Mouse (Mus musculus) fat pad, adult 2 months (tissue): Measurements from ENCODE around the gene Asb4.
"Not testable (repeated sequence)": the region's sequence is repeated elsewhere in the genome, so short reads cannot be mapped to it uniquely, and the experiment has no call there.

Experiments used
- DNase-seq: peaks from one replicate; pipeline ENCODE4 v3.0.0-alpha.2; 2011; ENCODE audit warnings: low read depth, low spot score; ENCODE audit errors: extremely low read depth

The Asb4 gene

DNA sequence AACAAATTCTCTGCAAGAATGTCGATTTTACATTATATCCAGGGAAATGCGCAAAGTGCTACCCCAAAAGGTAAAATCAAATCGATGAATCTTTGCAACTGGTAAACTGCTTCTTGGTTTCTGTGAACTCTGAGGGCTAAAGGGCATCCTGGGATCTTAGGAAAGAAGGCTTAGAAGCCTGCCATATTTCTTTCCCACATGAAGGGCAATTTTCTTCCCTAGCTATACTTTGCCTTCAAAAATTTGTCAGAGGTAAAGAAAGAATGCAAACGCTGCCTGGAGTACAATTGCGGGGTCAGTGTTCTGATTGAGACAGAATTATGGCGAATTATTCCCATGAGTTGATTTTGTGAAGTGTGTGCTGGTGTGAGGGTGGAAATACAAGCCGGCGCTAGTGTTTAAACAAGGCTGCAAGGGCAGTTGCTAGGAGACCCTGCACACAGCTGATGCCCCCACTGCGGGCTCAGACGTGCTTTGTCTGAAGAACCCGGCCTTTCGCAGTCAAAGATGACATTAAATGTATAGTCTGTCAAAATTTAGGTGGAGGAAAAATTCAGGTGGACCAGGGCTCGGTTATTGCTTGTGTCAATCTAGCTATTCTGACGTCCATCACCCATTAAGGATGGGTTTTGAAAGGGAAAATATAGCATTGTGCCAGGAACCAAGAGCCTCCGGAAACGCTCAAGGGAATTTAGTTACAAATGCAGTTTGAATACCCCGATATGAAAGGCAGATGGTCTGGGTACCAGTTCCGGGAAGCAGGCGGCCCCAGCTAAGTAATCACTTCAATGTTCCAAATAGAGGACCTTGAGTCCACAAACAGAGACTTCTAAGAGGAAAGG lies at the start of gene Asb4:
Gene Asb4, plus strand, starts transcription at position 51 of the 842 bp plus-strand sequence.
- DNase-seq: no peak

DNA sequence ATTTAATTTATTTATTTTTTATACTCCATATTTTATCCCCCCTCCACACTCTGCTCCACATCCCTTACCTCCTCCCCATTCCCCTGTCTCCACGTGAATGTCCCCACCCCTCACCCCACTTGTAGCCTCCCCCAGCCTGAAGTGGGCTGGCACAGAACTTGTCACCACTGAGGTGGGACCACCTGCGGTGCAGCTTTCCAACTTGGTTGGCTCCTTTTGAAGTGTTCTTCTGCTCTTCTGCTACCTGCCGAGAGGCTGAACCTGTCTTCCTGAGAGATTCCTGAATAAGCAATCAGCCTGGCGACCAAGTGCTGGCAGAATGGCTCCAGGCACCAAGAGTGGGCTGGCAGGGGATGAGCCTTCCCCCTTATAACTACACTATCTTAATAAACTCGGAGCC lies 49.2 kb upstream of the Asb4 start:
- DNase-seq: no peak

DNA sequence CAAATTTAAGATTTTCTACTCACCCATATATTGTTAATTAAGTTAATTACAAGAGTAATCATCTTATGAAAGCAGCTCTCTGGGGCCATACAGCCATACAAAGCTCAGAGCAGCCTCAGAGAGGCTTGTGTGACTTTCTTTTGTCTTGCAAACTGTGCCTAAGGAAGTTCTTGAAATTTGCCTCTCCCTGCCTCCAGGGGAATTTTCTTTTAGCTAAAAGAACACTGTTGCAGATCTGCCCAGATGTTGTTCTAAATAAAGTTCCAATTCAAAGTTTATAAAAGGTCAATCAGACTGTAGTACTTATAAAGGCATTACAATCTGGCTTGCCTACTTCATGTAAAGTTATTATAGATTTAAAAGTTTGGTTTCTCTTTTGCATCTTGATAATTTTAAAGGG lies 47.2 kb upstream of the Asb4 start:
- not testable (repeated sequence) for DNase-seq

DNA sequence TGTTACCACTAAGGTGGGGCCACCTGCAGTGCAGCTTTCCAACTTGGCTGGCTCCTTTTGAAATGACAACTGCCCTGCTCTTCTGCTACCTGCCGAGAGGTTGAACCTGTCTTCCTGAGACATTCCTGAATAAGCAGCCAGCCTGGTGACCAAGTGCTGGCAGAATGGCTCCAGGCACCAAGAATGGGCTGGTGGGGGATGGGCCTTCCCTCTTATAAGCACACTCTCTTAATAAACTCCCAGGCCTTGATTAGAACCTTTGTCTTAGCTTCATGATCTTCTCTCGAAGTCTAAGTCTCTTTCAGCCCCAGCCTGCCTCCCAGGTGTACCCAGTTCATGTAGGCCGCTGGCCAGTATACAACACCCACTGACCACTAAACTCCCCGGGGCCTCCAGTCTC lies 44.4 kb upstream of the Asb4 start:
- not testable (repeated sequence) for DNase-seq

DNA sequence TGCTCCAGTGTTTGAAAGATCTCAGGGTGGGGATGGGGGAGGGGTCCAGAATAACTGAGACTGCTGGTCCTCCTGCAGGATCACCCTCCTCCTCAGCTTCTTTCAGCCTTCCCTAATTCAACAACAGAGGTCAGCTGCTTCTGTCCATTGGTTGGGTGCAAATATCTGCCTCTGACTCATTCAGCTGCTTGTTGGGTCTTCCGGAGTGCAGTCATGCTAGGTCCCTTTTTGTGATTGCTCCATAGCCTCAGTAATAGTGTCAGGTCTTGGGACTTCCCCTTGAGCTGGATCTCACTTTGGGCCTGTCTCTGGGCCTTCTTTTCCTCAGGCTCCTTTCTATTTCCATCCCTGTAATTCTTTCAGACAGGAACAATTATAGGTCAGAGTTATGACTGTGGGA lies 43.9 kb upstream of the Asb4 start:
- DNase-seq: not testable (repeated sequence)

DNA sequence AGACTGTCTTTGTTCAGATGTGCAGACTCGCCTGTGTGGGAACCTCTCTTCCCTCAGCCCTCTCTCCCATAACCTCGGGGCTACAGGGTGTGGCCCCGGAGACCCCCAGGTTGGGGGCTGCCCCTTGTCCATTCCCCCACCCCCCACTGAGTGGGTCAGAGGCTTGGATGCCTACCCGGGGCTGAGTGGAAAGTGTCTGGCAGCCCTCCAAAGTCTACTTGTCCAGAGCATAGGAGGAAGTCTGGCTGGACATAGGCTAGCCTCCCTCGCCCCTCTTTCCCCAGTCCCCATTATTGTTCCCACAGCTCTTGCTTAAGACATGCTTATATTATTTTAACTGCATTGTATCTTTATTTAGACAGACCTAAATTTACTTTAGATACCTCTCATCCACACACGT lies 38.9 kb upstream of the Asb4 start:
- DNase-seq: no peak

DNA sequence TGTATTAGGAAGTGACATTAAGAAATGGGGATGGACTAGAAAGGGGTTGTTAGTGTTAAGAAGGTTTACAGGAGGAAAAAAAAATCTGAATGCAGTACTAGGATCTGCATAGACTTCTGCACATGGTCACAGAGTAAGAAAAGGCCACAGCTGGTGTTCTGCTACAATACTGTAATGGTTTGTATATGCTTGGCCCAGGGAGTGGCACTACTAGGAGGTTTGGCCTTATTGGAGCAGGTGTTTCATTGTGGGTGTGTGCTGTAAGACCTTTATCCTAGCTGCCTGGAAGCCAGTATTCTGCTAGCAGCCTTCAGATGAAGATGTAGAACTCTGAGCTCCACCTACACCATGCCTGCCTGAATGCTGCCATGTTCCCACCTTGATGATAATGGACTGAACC lies 25.3 kb upstream of the Asb4 start:
- DNase-seq: no peak

DNA sequence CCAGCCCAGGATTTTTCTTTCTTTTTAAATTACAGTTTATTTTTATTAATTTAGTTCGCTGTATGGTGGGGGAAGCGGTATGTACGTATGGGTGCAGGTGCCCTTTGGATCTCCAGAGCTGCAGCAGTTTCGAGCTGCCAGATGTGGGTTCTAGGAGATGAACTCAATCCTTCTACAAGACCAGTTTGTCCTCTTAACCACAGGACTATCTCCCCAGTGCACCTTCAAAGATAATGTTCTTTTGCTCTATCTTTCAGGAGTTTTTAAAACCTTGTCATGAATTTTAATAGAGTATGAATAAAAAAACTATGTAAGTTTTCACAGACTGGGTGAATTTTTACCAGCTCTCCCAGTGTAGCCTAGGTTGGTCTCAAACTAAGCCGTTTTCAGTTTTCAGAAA lies 22.8 kb upstream of the Asb4 start:
- DNase-seq: no peak

DNA sequence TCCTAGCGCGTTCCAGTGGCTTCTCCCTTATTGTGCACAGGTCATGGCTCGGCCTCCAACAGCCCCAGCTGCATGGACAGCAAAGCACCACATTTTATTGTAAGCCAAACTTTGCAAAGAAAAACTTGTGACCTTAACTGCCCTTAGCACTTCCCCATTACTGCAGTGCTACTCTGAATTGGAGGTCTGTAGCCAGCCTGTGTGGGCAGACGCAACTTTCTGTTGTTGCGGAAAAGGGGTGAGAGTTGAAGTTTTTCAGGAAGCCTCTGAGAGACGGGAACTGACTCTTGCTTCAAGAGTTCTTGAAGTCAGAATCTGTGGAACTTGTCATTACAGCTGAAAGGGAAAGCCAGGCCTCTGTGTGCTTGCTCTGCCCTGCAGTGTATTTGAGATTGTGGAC lies 21.2 kb upstream of the Asb4 start:
- no peak for DNase-seq

DNA sequence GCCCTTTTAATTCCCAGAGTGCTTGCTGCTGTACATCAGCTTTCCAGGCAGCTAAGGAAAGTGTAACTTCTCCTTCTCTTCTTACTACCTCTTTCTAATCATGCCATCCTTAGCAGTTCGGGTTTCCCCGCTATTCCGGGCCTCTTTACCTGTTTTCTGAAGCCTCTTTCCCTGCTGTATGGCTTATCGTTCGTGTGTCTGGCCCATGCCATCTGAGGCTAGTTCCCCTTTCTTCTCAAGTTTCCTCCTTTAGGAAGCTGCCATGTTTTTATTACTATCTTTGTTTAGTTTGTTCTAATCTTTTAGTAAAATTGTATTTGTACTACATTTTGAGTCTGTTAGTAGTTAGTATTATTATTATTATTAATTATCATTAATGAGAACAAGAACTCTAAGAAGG lies 17.3 kb upstream of the Asb4 start:
- DNase-seq: no peak

DNA sequence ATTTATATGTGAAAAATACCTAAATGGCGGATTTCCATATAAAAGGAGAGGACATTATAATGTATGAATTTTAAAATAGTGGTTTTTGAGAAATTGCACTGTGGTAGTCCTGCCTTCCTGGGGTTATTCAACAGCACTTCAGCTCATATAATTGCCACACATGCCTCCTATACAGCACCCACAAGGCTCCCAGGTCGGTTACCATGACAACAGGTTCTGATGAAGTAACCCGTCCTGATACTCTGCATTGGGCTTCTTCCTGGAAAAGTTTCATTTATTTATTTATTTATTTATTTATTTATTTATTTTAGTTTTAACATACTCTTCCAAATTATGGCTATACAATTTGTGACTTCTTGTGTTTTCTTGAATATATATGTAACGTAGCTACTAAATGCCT lies 6.3 kb upstream of the Asb4 start:
- no peak for DNase-seq

DNA sequence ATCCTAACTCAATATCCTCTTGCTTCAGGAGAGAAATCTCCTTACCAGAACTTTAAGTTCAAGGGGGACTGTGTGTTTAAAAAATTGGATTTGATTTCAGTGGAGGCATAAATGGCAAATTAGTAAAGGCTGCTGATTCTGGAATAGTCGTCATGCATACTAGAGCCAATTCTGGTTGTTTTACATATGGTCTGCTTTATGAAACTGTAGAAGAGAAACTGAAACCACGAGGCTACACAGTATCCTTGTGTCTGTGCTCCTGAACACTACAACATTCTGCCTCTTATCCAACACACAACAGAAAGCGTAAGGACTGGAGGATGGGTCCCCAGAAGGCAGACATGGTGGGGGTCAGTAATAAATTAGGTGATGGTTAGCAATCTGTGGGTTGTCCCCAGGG lies 4.1 kb upstream of the Asb4 start:
- no peak for DNase-seq

DNA sequence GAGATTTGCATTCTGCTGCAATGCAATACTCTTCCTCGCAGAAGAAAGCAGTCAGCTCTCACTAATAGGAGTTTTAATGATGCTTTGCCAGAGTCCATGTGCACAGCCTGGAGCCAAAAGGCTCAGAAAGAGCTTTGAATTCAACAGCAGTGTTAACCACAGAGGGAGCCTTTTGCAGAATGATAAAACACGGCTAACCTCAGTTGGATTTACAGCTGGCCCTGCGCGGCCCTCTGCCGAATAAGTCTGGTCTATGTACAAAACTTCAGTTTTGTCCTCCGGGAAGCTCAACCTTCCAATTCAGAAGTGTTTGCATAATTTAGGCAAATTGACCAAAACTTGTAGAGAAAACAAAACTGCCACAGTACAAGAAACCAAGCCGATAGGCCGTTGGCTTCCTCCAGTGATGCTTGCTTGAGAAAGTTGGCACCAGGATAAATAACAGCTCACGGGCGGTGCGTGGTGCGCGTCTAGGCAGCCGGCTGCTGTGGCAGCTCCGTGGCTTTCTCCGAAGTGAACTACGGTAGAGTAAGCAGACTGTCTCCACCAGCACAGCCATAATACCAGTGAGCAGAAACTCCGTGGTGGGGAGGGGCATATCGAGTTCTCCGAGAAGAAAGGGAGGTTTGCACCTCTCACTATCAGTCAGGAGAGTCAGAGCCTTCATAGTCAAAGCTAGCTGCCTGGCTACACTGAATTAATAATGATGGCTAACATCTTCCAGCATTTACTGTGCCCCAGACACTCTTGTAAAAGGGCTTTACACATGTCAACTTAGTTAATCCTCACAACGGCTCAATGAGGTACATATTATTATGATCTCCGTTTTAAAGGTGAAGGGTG lies 3.2 kb upstream of the Asb4 start:
- no peak for DNase-seq

DNA sequence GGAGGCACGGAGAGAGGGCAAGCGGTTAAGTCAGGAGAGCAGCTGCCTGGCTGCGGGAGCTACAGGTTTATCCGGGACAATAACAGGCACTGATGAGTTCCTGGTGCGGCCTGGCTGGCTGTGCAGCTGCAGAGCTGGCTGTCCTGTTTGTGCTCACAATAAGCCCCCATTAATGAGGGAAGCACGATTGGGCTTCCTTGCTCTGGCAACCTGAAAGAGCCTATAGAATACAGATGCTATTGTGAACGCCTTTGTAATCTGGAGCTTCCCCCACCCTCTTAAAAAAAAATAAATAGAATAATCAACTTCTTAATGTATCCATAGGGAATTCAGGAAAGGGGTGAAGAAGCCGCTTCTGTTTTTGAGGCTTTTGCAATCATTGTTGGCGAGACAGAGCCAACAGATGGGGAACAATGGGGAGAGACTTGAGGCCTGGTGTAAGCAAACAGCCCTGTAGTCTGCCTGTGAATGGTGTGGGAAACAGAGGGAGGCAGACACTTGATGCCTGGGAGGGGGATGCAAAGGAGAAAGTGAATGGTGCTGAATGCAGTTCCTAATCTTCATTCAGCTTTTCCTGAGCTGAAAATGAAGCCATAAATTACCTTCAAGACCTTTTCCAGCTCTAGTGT lies 2.4 kb upstream of the Asb4 start:
- no peak for DNase-seq

DNA sequence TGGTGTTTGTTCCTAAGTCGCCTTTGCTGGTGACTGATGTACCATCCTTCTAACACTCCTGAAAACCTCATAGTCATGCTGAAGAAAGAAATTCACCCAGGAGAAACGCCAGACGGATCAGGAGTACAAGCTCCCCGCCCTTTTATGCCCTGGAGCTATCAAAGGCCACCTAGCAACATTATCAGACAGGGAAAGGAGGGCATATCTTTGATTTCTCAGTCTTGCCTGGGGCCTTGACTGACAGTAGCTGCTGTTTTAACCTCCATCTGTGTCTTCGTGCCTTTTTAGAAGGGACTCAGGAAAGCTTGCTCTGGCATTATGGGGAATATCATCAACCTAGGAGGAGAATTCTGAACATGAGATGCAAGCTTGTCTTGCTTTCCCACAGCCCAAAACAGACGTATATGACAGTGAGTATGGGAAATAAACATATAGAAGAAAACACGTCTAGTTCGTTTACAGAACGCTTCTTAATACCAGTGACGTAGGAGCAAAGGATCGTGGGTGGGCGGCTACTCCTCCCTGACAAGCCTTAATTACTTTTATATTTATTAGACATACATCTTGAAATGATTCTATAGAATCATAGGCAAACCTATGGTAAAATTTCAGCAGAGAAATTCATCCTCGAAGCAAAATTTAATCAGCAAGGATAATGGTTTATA lies 1.1 kb upstream of the Asb4 start:
- no peak for DNase-seq

DNA sequence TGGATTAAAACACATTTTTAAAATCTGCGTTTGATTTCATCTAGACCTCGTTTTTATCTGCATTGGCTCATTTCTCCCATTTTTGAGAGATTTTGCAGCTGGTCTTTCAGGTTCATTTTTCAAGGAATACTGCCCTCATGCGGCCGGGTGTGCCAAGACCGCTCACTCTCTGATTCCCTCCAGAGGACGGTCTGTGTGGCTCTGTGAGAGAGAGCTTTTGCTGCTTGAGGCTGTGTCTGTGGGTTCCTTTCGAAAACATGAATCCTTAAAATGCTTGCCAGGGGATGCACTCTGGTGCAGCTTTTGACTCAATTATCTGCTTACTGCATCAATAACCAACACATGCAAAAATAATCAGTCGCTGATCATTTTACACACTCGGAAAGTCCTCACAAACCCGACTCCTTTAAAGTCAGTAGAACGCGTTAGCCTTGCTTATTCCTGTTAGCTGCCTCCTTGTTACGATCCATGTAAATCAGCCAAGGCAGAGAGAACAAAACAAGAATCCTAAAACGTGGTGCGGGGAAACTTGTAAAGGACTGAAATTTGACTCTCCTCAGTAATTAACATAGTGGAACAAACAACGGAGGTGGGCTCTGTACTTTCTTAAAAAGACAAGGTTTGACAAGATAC lies 487 bp upstream of the Asb4 start:
- DNase-seq: peak; percentile 21

DNA sequence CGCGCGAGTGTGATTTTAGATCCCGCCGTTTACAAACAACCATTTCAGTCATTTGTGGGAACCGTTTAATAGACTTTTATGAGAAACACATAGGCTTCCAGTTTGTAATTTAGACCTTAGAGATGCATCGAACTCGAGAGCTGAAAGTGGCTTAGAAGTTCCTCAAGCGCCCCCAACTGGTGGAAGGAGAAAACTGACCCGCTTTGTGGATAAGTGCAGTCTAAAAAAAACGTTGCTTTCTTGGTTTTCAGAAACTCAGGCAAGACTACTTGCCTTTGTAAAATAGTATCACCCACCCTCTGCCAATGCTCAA lies 948 bp downstream of the Asb4 start:
- peak; percentile 28 for DNase-seq

DNA sequence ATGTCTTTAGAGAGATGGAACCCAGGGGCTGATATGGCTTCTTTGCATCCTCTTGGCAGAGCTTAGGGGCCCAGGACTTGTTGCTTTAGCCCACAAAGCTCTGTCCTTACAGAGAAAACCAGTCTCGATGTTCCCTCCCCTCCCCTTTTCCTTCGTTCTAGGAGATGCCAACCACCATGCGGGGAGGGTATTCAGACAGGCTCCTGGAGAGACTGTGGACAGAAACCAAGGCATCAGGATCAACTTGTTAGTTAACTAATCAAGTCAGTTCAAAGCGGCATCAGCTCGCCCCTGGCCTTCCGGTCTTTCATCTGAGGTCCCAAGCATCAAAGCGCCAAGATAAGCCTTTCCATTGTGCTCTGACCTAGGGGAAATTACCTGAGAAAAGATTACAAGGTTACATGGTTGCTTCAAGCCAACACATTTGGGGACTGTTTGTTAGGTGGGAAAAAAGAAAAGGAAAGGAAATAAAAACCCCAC lies 2.0 kb downstream of the Asb4 start:
- no peak for DNase-seq

DNA sequence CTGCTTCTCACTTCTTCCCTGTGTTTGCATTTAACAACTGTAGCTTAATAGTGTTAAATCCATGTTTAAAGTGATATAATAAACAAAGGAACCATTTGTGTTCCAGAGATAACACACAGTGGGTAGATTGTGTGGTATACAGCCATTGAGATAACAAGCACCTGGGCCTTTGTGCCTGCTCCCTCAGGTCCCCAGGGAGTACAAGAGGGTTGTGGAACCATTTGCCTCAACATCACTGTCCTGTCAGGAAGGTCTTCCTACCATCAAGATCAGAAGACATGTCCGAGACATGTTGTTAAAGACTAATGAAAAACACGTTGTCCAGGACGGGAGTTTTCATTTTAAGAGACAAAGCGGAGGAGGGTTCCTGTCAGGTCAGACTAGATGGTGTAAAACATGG lies 3.3 kb downstream of the Asb4 start:
- no peak for DNase-seq

DNA sequence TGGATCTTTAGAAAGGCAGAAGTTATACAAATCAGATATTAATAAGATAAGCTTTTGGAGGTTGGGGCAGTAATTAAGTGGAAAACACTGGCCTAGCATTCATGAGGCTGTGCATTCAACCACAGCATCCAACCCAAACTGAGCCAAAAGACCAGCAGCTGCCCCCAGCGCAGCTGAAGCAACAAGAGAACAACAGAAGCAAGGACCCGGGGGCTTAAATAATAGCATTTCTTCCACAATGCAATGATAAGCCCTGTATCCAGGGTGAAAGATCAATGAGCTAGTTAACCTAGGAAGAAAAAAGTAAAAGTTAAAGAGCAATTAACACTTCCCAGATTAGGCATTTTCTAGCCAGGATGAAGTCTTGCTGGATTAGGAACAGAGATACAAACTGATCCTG lies 4.2 kb downstream of the Asb4 start:
- DNase-seq: no peak

DNA sequence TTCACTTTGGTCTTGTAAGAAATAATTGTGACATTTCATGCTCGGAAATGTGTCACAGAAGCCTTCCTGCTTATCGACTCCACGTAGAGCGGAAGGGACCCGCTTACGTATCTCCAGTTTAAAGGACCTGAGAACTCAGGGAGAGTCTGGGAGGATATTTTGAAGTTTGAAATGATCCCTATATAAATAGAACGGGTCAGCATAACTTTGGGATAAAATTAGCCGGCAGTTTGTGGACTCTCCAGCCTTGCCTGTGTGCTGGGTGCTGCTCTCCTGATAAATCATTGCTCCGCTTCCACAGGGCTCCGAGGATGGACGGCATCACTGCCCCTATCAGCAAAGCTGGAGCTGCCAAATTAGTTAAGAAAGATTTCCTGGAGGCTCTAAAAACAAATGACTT lies 7.1 kb downstream of the Asb4 start:
- DNase-seq: no peak
